In the genomic region with DNA sequence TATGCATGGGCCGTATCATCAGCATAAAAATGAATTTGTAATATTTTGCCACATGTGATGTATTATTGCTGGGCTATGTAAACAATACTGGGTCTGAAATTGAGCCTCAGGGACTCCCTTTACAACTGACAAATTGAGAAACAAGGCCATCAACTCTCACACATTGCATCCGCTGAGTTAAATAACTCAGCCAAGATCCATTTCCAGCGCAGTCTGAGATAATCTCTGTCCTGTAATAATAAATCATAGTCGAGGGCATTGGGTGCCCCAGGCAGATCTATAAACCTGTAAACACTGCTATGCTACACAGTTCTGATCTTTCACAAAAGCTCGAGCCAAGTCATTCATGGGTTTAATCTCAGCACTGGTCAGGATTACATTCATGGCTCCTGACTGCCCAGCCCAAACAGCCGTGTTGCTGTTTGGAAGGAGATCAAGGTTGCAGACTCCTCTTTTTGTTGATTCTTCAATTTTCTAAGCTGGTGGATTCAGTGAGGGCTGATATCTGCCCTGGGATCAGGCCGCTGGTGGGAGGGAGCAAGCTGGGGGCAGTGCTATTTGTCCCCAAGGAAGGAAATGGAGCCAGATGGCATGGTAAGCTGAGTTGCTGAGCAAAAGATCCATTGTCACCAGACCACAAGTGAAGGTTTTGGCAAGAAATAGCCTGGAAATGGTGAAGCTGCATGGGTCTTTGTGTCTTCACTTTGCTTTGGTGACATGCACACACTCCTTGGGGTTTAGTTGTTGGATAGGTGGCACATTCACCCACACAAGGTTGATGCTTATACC, we compare ENCODE assay signal across 11 mouse cellular contexts.
A peak's percentile ranks its signal among the peaks of the same experiment; 100 is the strongest.
DNase-seq lines count a peak whose midpoint lies in the region; ATAC-seq and TF ChIP-seq lines count a peak whose summit lies in the region.
"Had no signal": no experiment of that assay in that cellular context is flagged by ENCODE, and none has a peak within 500 bp of the region (broad histone marks: within the 10 kb centered on the region; RNA-seq: fewer than 3 reads in every experiment).

No protein-coding gene starts in this region.

- TF ChIP-seq CTCF in lung, postnatal 0 days (IDR thresholded peaks at IDR 0.05): no peak

- DNase-seq in adrenal gland, adult (ENCODE audit: inconsistent age in 2 of 2, low spot score in 1 of 2): peak; percentile 18 to 75
- no peak for DNase-seq in adrenal gland, adult 18-20 months (ENCODE audit: low spot score in 2 of 2)
- no peak for DNase-seq in lung, postnatal 0 days (ENCODE audit: low spot score)
- no peak for DNase-seq in lung, postnatal 25 days (ENCODE audit: low spot score)
- no peak for DNase-seq in cerebellum, adult 8-10 months
- DNase-seq in T-cell, adult 2 months (ENCODE audit: low spot score): no peak
- DNase-seq: cerebellum, postnatal 14 days; thymus, postnatal 4 days had no signal

- no peak overlapping the region for H3K4me2 ChIP-seq in lung, postnatal 0 days (replicated peaks; ENCODE audit: low read depth, low read length)
- no peak overlapping the region for H3K4me2 ChIP-seq in intestine, embryonic 16.5 days (ENCODE audit: low read depth, low read length)
- no peak overlapping the region for H3K4me2 ChIP-seq in stomach, embryonic 14.5 days (replicated peaks; ENCODE audit: low read depth, low read length)

- no peaks in the 10 kb centered on the region for H3K36me3 ChIP-seq in lung, postnatal 0 days (ENCODE audit: insufficient read depth, low read length)
- no peaks in the 10 kb centered on the region for H3K36me3 ChIP-seq in intestine, embryonic 16.5 days (ENCODE audit: control insufficient read depth, insufficient read depth, low read length)
- no peaks in the 10 kb centered on the region for H3K36me3 ChIP-seq in stomach, embryonic 14.5 days (ENCODE audit: control insufficient read depth, insufficient read depth, low read length)

- no peaks in the 10 kb centered on the region for H3K27me3 ChIP-seq in lung, postnatal 0 days (replicated peaks; ENCODE audit: insufficient read depth, low read length)
- H3K27me3 ChIP-seq in intestine, embryonic 16.5 days (replicated peaks; ENCODE audit: control insufficient read depth, insufficient read depth, low read length): no peaks in the 10 kb centered on the region
- no peaks in the 10 kb centered on the region for H3K27me3 ChIP-seq in stomach, embryonic 14.5 days (ENCODE audit: control insufficient read depth, insufficient read depth, low read length)

- H3K4me3 ChIP-seq in lung, postnatal 0 days (ENCODE audit: low read depth, low read length): no peak overlapping the region
- H3K4me3 ChIP-seq in intestine, embryonic 16.5 days (ENCODE audit: low read length): no peak overlapping the region
- no peak overlapping the region for H3K4me3 ChIP-seq in stomach, embryonic 14.5 days (ENCODE audit: low read depth, low read length)

- H3K9ac ChIP-seq in lung, postnatal 0 days (replicated peaks; ENCODE audit: low read depth): no peak overlapping the region
- no peak overlapping the region for H3K9ac ChIP-seq in intestine, embryonic 16.5 days (ENCODE audit: low read depth, low read length)
- H3K9ac ChIP-seq in stomach, embryonic 14.5 days (replicated peaks; ENCODE audit: low read depth, low read length): no peak overlapping the region
- H3K9ac ChIP-seq: liver, embryonic 14.5 days had no signal

- TF ChIP-seq EP300 in lung, postnatal 0 days (IDR thresholded peaks at IDR 0.05): no peak

- WGBS in lung, postnatal 0 days: 48% methylated on average over 7 of the region's 7 CpGs
- 37% methylated on average over 7 of the region's 7 CpGs for WGBS in intestine, embryonic 16.5 days
- 33% methylated on average over 7 of the region's 7 CpGs for WGBS in stomach, embryonic 14.5 days

- ATAC-seq in lung, postnatal 0 days: no peak
- no peak for ATAC-seq in intestine, embryonic 16.5 days
- ATAC-seq in stomach, embryonic 14.5 days (ENCODE audit: insufficient number of reproducible peaks, insufficient read depth, low FRiP score, low read depth): no peak

- no peaks in the 10 kb centered on the region for H3K9me3 ChIP-seq in lung, postnatal 0 days (ENCODE audit: low read length)
- H3K9me3 ChIP-seq in intestine, embryonic 16.5 days (ENCODE audit: control insufficient read depth, low read length): no peaks in the 10 kb centered on the region
- H3K9me3 ChIP-seq in stomach, embryonic 14.5 days (ENCODE audit: control insufficient read depth, low read depth, low read length): no peaks in the 10 kb centered on the region

- no peaks in the 10 kb centered on the region for H3K4me1 ChIP-seq in lung, postnatal 0 days (ENCODE audit: insufficient read depth, low read depth, low read length)
- H3K4me1 ChIP-seq in intestine, embryonic 16.5 days (ENCODE audit: control insufficient read depth, insufficient read depth, low read length): peaks cover 25% of the 10 kb centered on the region
- peaks cover 19% of the 10 kb centered on the region; the same call in 1 of the 2 replicates for H3K4me1 ChIP-seq in stomach, embryonic 14.5 days (ENCODE audit: control insufficient read depth, insufficient read depth, low read length)

- H3K27ac ChIP-seq in lung, postnatal 0 days (ENCODE audit: low read length): peak overlapping the region; percentile 20; the same call in 1 of the 2 replicates
- peak overlapping the region; percentile 69 for H3K27ac ChIP-seq in intestine, embryonic 16.5 days (ENCODE audit: low read length)
- H3K27ac ChIP-seq in stomach, embryonic 14.5 days (ENCODE audit: low read length): peak overlapping the region; percentile 35; the same call in 1 of the 2 replicates
- H3K27ac ChIP-seq: liver, embryonic 14.5 days had no signal

Comparison
In these comparisons a context has a peak if more than half of its experiments do, and no peak if none do; other contexts are left out.
1. DNase-seq: peak in adrenal gland, adult (2 of 2); none in adrenal gland, adult 18-20 months (0 of 2), lung, postnatal 0 days (single experiment), lung, postnatal 25 days (single experiment), cerebellum, adult 8-10 months (single experiment) and T-cell, adult 2 months (single experiment).
2. Peak in every context shown above with its lines, with median percentiles within 50 percentile points of each other: H3K27ac ChIP-seq.